Mouse (Mus musculus): ENCODE results near the gene Adarb2.
"Not testable (repeated sequence)": the region's sequence is repeated elsewhere in the genome, so short reads cannot be mapped to it uniquely, and the experiment has no call there.

Gene Adarb2

GRCm38 (mm10) chr13:8567111-8568026, 364.7 kb downstream of the Adarb2 start:
- no peak for ATAC-seq (ENCODE audit: insufficient number of reproducible peaks, low FRiP score, low TSS enrichment)

- ATAC-seq (ENCODE audit: insufficient number of reproducible peaks, low FRiP score, low TSS enrichment), result no peak
Observed at GRCm38 (mm10) chr13:8570269-8570668, 367.6 kb downstream of the Adarb2 start.

- ATAC-seq (ENCODE audit: insufficient number of reproducible peaks, low FRiP score, low TSS enrichment), result no peak
Observed at GRCm38 (mm10) chr13:8573908-8574307, 371.2 kb downstream of the Adarb2 start.

- no peak for ATAC-seq (ENCODE audit: insufficient number of reproducible peaks, low FRiP score, low TSS enrichment)
Observed at GRCm38 (mm10) chr13:8584257-8585005, 381.8 kb downstream of the Adarb2 start.

- no peak for ATAC-seq (ENCODE audit: insufficient number of reproducible peaks, low FRiP score, low TSS enrichment)
Observed at GRCm38 (mm10) chr13:8587447-8587846, 384.8 kb downstream of the Adarb2 start.

- no peak for ATAC-seq (ENCODE audit: insufficient number of reproducible peaks, low FRiP score, low TSS enrichment)
Observed at GRCm38 (mm10) chr13:8590460-8590859, 387.8 kb downstream of the Adarb2 start.

- ATAC-seq (ENCODE audit: insufficient number of reproducible peaks, low FRiP score, low TSS enrichment), result no peak
Observed at GRCm38 (mm10) chr13:8596977-8597646, 394.4 kb downstream of the Adarb2 start.

GRCm38 (mm10) chr13:8597647-8598017, 395.0 kb downstream of the Adarb2 start:
- no peak for ATAC-seq (ENCODE audit: insufficient number of reproducible peaks, low FRiP score, low TSS enrichment)

- 0 out of 2 replicates have a peak, but pooled peaks have one; percentile 10 for ATAC-seq (ENCODE audit: insufficient number of reproducible peaks, low FRiP score, low TSS enrichment)
Observed at GRCm38 (mm10) chr13:8605645-8606044, 403.0 kb downstream of the Adarb2 start.

GRCm38 (mm10) chr13:8608040-8608439, 405.4 kb downstream of the Adarb2 start:
- ATAC-seq (ENCODE audit: insufficient number of reproducible peaks, low FRiP score, low TSS enrichment), result no peak

- ATAC-seq (ENCODE audit: insufficient number of reproducible peaks, low FRiP score, low TSS enrichment), result not testable (repeated sequence)
Observed at GRCm38 (mm10) chr13:8608918-8609317, 406.3 kb downstream of the Adarb2 start.

- ATAC-seq (ENCODE audit: insufficient number of reproducible peaks, low FRiP score, low TSS enrichment), result no peak
Observed at GRCm38 (mm10) chr13:8610956-8611355, 408.3 kb downstream of the Adarb2 start.

GRCm38 (mm10) chr13:8612618-8613391, 410.1 kb downstream of the Adarb2 start:
- no peak for ATAC-seq (ENCODE audit: insufficient number of reproducible peaks, low FRiP score, low TSS enrichment)

GRCm38 (mm10) chr13:8616685-8617084, 414.0 kb downstream of the Adarb2 start:
- ATAC-seq (ENCODE audit: insufficient number of reproducible peaks, low FRiP score, low TSS enrichment), result no peak

- ATAC-seq (ENCODE audit: insufficient number of reproducible peaks, low FRiP score, low TSS enrichment), result no peak
Observed at GRCm38 (mm10) chr13:8622263-8622662, 419.6 kb downstream of the Adarb2 start.

GRCm38 (mm10) chr13:8629565-8629964, 426.9 kb downstream of the Adarb2 start:
- no peak for ATAC-seq (ENCODE audit: insufficient number of reproducible peaks, low FRiP score, low TSS enrichment)

- no peak for ATAC-seq (ENCODE audit: insufficient number of reproducible peaks, low FRiP score, low TSS enrichment)
Observed at GRCm38 (mm10) chr13:8631618-8632017, 429.0 kb downstream of the Adarb2 start.

- ATAC-seq (ENCODE audit: insufficient number of reproducible peaks, low FRiP score, low TSS enrichment), result no peak
Observed at GRCm38 (mm10) chr13:8632072-8632471, 429.4 kb downstream of the Adarb2 start.

GRCm38 (mm10) chr13:8633385-8634337, 431.0 kb downstream of the Adarb2 start:
- no peak for ATAC-seq (ENCODE audit: insufficient number of reproducible peaks, low FRiP score, low TSS enrichment)

Measured in cerebellum, adult (tissue).